Mouse (Mus musculus) forebrain, embryonic 12.5 days (tissue): ENCODE data around the gene Aplf. TPM values are rescaled to one million over a fixed set of nuclear protein-coding genes. Genes with fewer than 3 reads are reported as not detected.
"Not testable (repeated sequence)": the region's sequence is repeated elsewhere in the genome, so short reads cannot be mapped to it uniquely, and the experiment has no call there.

ENCODE experiments used
- ATAC-seq: fragments of 200-750 bp; cut with Nextera tagmentation; 2 replicates; pipeline ENCODE4 v1.8.0; 2017; ENCODE audit warnings: moderate TSS enrichment; ENCODE audit not compliant: low FRiP score
- H3K27ac ChIP-seq: fragments of 300-500 bp; sonication (generic); 2 replicates; pipeline ENCODE4 v1.5.1; 2016; ENCODE audit warnings: mild to moderate bottlenecking
- H3K27me3 ChIP-seq: fragments of 300-500 bp; sonication (generic); 2 replicates; pipeline ENCODE4 v1.6.1; 2016; ENCODE audit warnings: mild to moderate bottlenecking
- H3K36me3 ChIP-seq: fragments of 300-500 bp; sonication (generic); replicated peaks from 2 replicates; pipeline ENCODE4 v1.6.1; 2016; ENCODE audit warnings: mild to moderate bottlenecking
- H3K4me1 ChIP-seq: fragments of 300-500 bp; sonication (generic); 2 replicates; pipeline ENCODE4 v1.6.1; 2016
- H3K4me2 ChIP-seq: fragments of 300-500 bp; sonication (generic); 2 replicates; pipeline ENCODE4 v1.6.1; 2016; ENCODE audit warnings: mild to moderate bottlenecking, moderate library complexity
- H3K4me3 ChIP-seq: fragments of 300-500 bp; sonication (generic); replicated peaks from 2 replicates; pipeline ENCODE4 v1.5.1; 2016; ENCODE audit warnings: mild to moderate bottlenecking
- H3K9ac ChIP-seq: fragments of 300-500 bp; sonication (generic); 2 replicates; pipeline ENCODE4 v1.6.1; 2016; ENCODE audit warnings: mild to moderate bottlenecking
- H3K9me3 ChIP-seq: fragments of 300-500 bp; sonication (generic); 2 replicates; pipeline ENCODE4 v1.6.1; 2016
- WGBS: fragments of 180-500 bp; shearing (Covaris S2); methylation state at CpG from one replicate; pipeline ENCODE4 v1.1.7; 2016; 5-methylcytosine and 5-hydroxymethylcytosine counted together
- polyA plus RNA-seq: library from polyadenylated mRNA; unstranded; fragments of >200 nt; fragmentation: Nextera tagmentation; extraction: Ambion mirVana; gene quantifications from 2 replicates; pipeline ENCODE4 v1.2.1, GENCODE M21; 2016

Aplf gene
- polyA plus RNA-seq, 1 experiment from 2014 or later, result 15.6 TPM

DNA sequence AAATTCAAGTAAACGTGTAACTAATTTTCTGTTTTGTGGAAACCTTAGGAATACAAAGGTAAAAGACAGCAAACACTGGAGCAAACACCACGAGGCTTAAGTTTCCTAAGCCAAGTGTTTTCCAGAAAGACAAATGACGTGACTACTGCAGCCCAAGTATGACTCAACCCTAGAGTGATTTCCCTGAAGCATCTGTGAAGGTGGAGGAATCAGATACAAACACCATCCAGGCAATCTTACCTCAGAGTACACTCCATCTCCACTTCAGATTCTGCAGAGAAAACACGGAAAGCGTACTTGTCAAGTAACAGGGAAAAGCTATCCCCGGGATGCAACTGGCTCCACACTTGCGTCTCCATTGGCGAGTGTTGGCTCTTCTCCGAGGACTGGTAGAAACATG, 8.5 kb downstream of the Aplf start:
- H3K27ac ChIP-seq, result no peak overlapping the region
- ATAC-seq, result no peak
- WGBS, result 90% methylated on average over 9 of the region's 9 CpGs

DNA sequence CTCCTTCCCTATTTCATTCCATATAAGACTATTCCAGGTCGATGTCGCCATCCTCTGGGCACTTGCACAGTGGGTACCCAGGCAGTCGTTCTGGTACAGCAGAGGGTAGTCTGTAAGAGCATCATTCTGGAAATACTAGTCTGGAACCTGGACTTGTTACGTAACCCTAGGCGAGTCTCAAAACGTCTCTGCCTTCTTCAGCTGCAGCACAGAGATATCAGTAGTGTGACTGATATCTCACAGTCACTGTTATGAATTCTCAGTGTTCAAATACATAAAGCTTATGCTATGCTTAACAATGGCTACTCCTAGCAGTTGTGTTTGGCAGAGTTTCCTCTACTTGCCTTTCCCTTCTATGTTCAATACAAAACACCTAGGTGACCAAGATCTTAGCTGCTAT, 9.8 kb downstream of the Aplf start:
- Histone ChIP-seq H3K4me2 (no peak overlapping the region), H3K27ac (no peak overlapping the region), H3K9ac (no peak overlapping the region), H3K27me3 (no peaks in the 10 kb centered on the region), H3K4me1 (no peaks in the 10 kb centered on the region), H3K9me3 (no peaks in the 10 kb centered on the region), H3K4me3 (no peak overlapping the region), H3K36me3 (peaks cover 3% of the 10 kb centered on the region)
- no peak for ATAC-seq
- WGBS, result 80% methylated on average over 6 of the region's 6 CpGs

More for the DNA sequence above, 8.5 kb downstream of the Aplf start:
- Histone ChIP-seq H3K4me3 (no peak overlapping the region), H3K4me1 (peaks cover 7% of the 10 kb centered on the region), H3K9me3 (no peaks in the 10 kb centered on the region), H3K4me2 (no peak overlapping the region), H3K27me3 (no peaks in the 10 kb centered on the region), H3K36me3 (peaks cover 3% of the 10 kb centered on the region; the same call in 1 of the 2 replicates), H3K9ac (no peak overlapping the region)

DNA sequence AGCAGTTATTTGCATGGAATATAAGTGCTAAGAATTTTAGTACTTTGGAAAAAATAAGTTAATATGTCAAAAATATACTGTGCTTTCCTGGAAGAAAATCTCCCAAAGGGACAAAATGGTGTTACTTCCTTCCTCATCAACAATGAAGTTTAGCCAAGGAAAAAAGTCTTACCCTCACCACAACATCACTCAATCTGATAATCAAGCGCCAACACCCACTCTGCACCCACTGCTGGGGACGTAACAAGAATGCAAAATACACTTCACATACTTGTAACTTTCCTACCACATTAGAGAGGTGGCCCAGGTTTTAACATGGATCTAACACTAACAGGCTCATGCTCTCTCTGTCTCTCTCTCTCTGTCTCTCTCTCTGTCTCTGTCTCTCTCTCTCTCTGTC, 10.3 kb downstream of the Aplf start:
- Histone ChIP-seq H3K27me3 (no peaks in the 10 kb centered on the region), H3K36me3 (peaks cover 3% of the 10 kb centered on the region), H3K9ac (no peak overlapping the region), H3K9me3 (no peaks in the 10 kb centered on the region), H3K4me2 (no peak overlapping the region), H3K4me1 (no peaks in the 10 kb centered on the region), H3K27ac (no peak overlapping the region), H3K4me3 (no peak overlapping the region)
- 100% methylated on average over 2 of the region's 2 CpGs for WGBS
- ATAC-seq, result no peak

DNA sequence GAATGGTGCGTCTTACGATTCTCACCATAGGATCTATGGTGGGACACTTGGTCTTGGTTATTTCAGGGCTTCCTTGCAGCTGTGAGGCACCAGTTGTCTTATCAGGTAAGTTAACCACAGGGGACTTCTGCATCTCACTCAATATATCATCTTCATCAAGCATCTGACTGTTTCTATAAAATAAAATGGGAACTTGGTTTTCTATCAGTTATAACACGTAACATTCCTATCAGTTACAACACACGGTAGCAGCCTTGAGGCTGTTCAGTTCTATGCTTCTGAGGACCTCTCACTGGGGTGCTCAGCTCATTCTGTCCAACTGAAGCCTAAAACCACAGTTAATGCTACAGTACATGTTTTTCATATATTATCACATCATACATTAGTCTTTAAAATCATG, 13.2 kb downstream of the Aplf start:
- peaks cover 2% of the 10 kb centered on the region; the same call in 1 of the 2 replicates for H3K36me3 ChIP-seq
- 93% methylated on average over 4 of the region's 4 CpGs for WGBS
- no peaks in the 10 kb centered on the region for H3K9me3 ChIP-seq
- no peaks in the 10 kb centered on the region for H3K4me1 ChIP-seq
- no peak overlapping the region for H3K9ac ChIP-seq
- H3K27ac ChIP-seq, result no peak overlapping the region
- no peak overlapping the region for H3K4me3 ChIP-seq
- ATAC-seq, result no peak
- no peak overlapping the region for H3K4me2 ChIP-seq
- no peaks in the 10 kb centered on the region for H3K27me3 ChIP-seq

DNA sequence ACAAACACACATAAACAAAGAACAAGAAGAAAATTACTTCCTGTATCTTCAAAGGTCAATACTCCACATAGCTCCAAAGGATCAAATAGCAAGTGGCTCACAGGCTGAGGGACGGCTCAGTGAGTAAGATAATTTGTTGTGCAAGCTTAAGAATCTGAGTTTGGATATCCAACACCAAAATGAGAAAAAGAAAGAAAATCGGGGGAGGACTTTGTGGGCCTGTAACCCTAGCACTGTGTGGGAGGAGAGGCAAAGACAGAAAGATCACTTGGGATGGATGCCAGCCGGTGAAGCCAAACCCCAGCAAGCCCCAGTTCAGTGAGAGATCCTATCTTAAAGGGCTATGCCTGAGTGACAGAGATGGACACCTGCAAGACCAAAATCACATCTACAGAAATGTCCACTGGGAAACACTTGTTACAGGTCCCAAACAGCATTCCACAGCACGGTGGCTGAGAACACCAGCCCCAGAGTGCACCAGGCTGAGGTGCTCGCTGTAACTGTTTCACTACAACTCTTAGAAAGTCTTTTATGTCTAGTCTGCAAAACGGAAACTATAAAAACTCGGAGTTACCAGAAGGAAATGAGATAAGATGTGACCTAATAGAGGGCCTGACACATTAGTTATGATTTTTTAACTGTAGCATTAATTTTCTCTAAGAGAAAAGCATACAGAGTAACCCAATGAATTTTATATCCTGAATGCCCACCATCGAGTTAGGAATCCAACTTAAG, 17.9 kb downstream of the Aplf start:
- Histone ChIP-seq H3K27me3 (no peaks in the 10 kb centered on the region), H3K27ac (no peak overlapping the region), H3K9ac (no peak overlapping the region), H3K36me3 (peaks cover 7% of the 10 kb centered on the region), H3K4me2 (no peak overlapping the region), H3K4me1 (no peaks in the 10 kb centered on the region), H3K9me3 (no peaks in the 10 kb centered on the region), H3K4me3 (no peak overlapping the region)
- no peak for ATAC-seq
- WGBS, result 84% methylated on average over 8 of the region's 8 CpGs

DNA sequence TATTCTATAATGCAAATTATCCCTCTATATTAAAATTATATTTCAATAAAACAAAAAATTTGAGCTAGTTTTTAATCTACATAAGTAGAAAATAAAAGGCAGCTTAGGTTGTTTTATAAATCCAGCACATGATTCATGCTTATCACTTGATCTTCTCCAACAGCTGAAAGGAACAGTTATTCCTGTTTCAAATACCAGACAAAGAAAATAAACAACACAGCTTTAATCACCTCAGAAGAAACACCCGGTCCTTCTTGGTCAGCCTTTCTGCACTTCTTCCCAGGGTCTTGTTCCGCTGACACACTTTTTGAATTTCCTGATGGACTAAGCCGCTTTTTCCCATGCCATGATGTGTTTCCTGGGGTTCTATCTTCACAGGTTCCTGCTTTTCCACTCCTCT, 18.5 kb downstream of the Aplf start:
- Histone ChIP-seq H3K36me3 (peaks cover 7% of the 10 kb centered on the region), H3K4me3 (no peak overlapping the region), H3K4me2 (no peak overlapping the region), H3K27me3 (no peaks in the 10 kb centered on the region), H3K4me1 (no peaks in the 10 kb centered on the region), H3K27ac (no peak overlapping the region), H3K9me3 (no peaks in the 10 kb centered on the region), H3K9ac (no peak overlapping the region)
- 87% methylated on average over 3 of the region's 3 CpGs for WGBS
- ATAC-seq, result no peak

DNA sequence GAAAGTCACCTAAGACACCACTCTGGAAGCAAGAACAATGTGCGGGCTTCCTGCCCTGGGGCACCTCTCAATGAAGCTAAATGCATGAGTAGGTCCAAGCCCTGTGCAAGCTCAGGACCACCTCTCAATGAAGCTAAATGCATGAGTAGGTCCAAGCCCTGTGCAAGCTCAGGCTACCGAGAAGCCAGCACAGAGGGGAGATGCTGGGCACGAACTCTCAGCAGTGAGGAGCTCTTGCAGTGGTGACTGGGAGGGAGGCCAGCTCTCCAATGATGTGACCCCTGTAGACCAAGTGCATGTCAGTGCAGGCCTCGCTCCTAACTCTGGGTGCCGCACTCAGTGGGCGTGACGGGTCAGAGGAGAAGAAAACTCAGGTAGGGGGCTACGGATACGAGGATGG, 19.3 kb downstream of the Aplf start:
- H3K9ac ChIP-seq, result no peak overlapping the region
- 94% methylated on average over 9 of the region's 9 CpGs for WGBS
- no peak overlapping the region for H3K4me3 ChIP-seq
- H3K27me3 ChIP-seq, result no peaks in the 10 kb centered on the region
- peaks cover 7% of the 10 kb centered on the region for H3K36me3 ChIP-seq
- H3K27ac ChIP-seq, result no peak overlapping the region
- no peak overlapping the region for H3K4me2 ChIP-seq
- no peak for ATAC-seq
- H3K9me3 ChIP-seq, result no peaks in the 10 kb centered on the region
- H3K4me1 ChIP-seq, result no peaks in the 10 kb centered on the region

DNA sequence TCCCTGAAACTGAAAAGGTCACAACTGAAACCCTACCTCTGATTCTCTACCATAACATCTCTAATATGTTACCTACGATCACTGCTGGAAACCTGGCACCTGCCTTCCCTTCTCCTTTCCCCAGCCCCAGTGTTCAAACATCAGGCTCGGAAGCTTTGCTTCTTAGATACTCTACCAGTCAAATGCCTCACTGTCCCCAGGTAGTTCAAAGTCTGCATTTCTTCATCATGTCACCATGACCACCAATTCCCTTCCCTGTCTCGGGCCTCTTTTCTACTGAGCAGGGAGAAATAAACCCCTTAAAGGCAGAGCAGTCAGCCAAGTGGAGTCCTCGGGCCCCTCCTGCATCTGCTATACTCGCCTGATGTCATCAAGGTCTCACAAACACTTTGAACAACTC, 20.2 kb downstream of the Aplf start:
- ATAC-seq, result no peak
- H3K4me1 ChIP-seq, result no peaks in the 10 kb centered on the region
- no peak overlapping the region for H3K4me2 ChIP-seq
- H3K9me3 ChIP-seq, result no peaks in the 10 kb centered on the region
- no peak overlapping the region for H3K4me3 ChIP-seq
- peaks cover 7% of the 10 kb centered on the region for H3K36me3 ChIP-seq
- H3K9ac ChIP-seq, result no peak overlapping the region
- no peaks in the 10 kb centered on the region for H3K27me3 ChIP-seq
- WGBS, result 90% methylated on average over 5 of the region's 5 CpGs
- H3K27ac ChIP-seq, result no peak overlapping the region

DNA sequence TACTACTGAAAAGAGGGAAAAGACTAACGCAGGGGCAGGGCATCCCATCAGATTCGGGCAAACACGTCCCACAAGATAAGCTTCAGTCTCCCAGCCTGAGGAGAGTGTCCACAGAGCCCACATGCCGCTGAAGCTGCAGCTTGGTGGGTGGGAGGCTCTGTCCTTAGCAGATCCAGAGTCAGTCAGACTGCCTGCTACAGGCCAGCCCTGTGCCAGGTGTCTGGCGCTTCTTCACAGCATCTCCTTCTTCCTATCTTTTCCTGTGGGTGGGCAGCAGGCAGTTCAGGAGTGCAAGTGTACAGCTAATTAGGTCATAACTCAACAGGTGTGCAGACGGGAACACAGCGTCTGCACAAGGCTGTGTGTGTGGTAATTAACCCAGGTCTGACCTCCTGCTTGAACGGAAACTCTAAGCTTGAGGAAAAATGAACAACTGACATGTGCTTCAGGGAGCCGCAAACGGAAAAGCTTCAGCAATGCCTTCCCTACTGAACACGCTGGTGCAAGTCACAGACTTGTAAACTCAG, 33.8 kb downstream of the Aplf start:
- H3K4me3 ChIP-seq, result no peak overlapping the region
- no peak for ATAC-seq
- 0 out of 2 replicates have a peak, but pooled peaks cover 4% of the 10 kb centered on the region for H3K36me3 ChIP-seq
- 65% methylated on average over 11 of the region's 11 CpGs for WGBS
- H3K9ac ChIP-seq, result no peak overlapping the region
- no peaks in the 10 kb centered on the region for H3K9me3 ChIP-seq
- no peak overlapping the region for H3K4me2 ChIP-seq
- no peak overlapping the region for H3K27ac ChIP-seq
- H3K27me3 ChIP-seq, result no peaks in the 10 kb centered on the region
- no peaks in the 10 kb centered on the region for H3K4me1 ChIP-seq

DNA sequence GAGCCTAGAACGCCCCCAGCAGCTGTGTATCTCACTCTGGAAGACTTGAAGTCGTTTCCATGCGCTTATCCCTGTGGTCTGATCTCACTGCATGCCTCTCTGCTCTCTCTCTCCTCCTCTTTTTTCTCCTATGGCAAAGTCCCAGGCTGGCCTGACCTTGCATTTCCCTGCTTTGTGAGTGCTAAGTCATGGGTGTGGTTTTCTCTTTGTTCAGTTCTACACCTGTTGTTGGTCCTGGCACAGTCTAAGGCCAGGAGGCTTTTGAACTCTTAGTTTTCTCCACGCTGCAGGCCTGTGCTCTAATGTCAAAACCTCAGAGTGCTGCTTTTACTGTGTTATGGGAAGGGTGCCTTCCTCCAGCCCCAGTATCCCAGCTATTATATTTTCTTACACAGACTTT, 39.8 kb downstream of the Aplf start:
- 75% methylated on average over 4 of the region's 4 CpGs for WGBS
- Histone ChIP-seq H3K4me1 (no peaks in the 10 kb centered on the region), H3K27ac (no peak overlapping the region), H3K4me3 (no peak overlapping the region), H3K9ac (no peak overlapping the region), H3K9me3 (0 out of 2 replicates have a peak, but pooled peaks cover 5% of the 10 kb centered on the region), H3K4me2 (no peak overlapping the region), H3K36me3 (peaks cover 11% of the 10 kb centered on the region), H3K27me3 (no peaks in the 10 kb centered on the region)
- no peak for ATAC-seq

DNA sequence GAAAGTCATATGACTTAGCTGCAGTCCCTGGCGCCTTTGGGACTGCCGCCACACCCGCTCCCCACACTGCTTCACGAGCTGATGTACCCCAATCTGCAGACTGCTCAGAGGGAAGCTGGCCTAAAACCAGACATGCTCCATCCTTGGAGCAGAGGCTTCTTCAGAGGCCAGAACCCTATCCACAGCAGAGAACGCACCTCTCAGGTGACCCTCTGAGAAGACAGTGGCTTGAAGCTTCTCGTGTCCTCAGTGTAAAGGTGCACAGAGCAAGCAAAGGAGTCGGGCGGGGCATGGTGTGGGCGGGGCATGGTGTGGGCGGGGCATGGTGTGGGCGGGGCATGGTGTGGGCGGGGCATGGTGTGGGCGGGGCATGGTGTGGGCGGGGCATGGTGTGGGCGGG, 43.1 kb downstream of the Aplf start:
- not testable (repeated sequence) for H3K4me2 ChIP-seq, H3K9me3 ChIP-seq, H3K36me3 ChIP-seq, H3K4me3 ChIP-seq, H3K27ac ChIP-seq, H3K27me3 ChIP-seq, H3K9ac ChIP-seq, H3K4me1 ChIP-seq, ATAC-seq
- WGBS, result 70% methylated on average over 15 of the region's 15 CpGs

DNA sequence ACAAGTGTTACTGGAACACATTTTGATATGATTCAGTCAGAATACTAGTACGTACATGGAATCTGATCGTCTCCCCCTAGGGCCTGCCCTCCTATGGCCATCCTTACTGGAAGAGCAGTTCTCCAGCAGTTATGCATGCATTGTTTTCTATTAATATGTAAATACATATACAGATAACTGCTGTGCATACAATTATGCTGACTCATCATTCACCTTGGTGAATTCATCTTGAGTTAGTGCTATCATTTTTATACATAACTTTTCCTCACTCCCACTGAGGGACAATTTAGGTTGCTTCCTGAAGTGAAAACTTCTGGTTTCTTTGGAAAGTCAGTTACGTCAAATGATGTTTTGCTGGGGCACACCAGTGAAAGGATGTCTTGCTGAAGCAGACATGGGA, 48.8 kb downstream of the Aplf start:
- Histone ChIP-seq H3K27me3 (no peaks in the 10 kb centered on the region), H3K9ac (no peak overlapping the region), H3K4me2 (no peak overlapping the region), H3K36me3 (no peaks in the 10 kb centered on the region), H3K27ac (no peak overlapping the region), H3K4me1 (0 out of 2 replicates have a peak, but pooled peaks cover 4% of the 10 kb centered on the region), H3K9me3 (no peaks in the 10 kb centered on the region), H3K4me3 (no peak overlapping the region)
- no peak for ATAC-seq
- 95% methylated on average over 3 of the region's 3 CpGs for WGBS

DNA sequence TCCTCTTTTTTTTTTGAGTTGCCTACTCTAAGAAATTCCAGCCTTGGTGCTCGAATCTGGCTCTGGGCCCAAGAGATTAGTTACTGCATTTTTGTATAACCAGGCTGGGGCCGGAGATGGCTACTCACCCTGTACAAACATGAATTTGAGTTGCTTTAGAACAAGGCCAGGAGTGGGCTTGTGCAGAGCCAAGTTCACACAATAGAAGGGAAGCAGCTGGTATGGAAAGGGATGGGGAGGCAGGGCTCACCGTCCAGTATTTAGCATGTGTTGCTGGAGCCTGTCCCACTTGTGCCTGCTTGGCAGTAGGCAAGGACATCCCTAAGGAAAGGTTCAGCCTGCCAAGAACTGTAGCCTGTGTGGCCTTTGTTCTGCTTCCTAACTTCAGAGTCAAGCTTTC, 50.7 kb downstream of the Aplf start:
- ATAC-seq, result no peak
- H3K9me3 ChIP-seq, result no peaks in the 10 kb centered on the region
- no peak overlapping the region for H3K4me2 ChIP-seq
- WGBS, result 72% methylated on average over 3 of the region's 3 CpGs
- 0 out of 2 replicates have a peak overlapping the region, but pooled peaks have one; percentile 32 for H3K27ac ChIP-seq
- H3K4me1 ChIP-seq, result 0 out of 2 replicates have a peak, but pooled peaks cover 4% of the 10 kb centered on the region
- no peaks in the 10 kb centered on the region for H3K36me3 ChIP-seq
- H3K9ac ChIP-seq, result no peak overlapping the region
- no peaks in the 10 kb centered on the region for H3K27me3 ChIP-seq
- no peak overlapping the region for H3K4me3 ChIP-seq
